Mouse (Mus musculus): ENCODE data around the gene Setdb2. TPM values are rescaled to one million over a fixed set of nuclear protein-coding genes. Genes with fewer than 3 reads are reported as not detected.

Gene Setdb2
- polyA plus RNA-seq, 1 experiment from 2014 or later, result 12.1 TPM

DNA sequence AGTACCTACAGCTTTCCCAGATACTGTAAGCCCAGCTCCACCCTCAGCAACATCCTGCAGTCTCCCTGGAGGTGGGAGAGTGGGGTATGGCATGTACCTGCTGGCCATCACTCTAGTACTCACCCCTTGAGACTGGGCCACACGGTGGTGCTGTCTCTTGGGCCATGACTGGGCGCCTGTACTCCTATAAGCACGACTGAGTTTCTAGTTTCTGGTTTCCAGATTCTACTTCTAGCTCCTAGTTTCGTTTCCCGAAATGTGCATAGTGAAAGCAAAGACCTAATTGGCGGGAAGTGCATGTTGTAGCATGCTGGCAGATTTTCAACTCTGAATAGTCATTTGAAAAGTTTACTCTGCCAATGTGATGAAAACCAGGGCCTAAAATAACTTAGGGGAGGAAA is 75.4 kb downstream of the Setdb2 start, which contains the start of gene Phf11d:
Gene Phf11d, minus strand, starts transcription at position 227 of the 401 bp plus-strand sequence.
- Histone ChIP-seq H3K27me3 (replicated peaks) (no peaks in the 10 kb centered on the region), H3K36me3 (no peaks in the 10 kb centered on the region), H3K4me1 (no peaks in the 10 kb centered on the region), H3K9me3 (peaks cover 1% of the 10 kb centered on the region; the same call in 1 of the 2 replicates), H3K4me2 (replicated peaks) (no peak within 1 kb of the TSS), H3K27ac (no peak within 1 kb of the TSS), H3K4me3 (no peak within 1 kb of the TSS), H3K9ac (no peak within 1 kb of the TSS)
- no peak for ATAC-seq (ENCODE audit: low FRiP score, low read depth)
- WGBS, result 86% methylated on average over 6 of the region's 6 CpGs

Other genes with a start within 250 kb of the Setdb2 start
- 98.8 and 100 TPM in 2 replicates for gene Rcbtb1, start 239.7 kb downstream of the Setdb2 start, polyA plus RNA-seq (2016; fragmentation: Nextera tagmentation; extraction: Ambion mirVana)
- gene Gm6904, start 180.7 kb downstream of the Setdb2 start, polyA plus RNA-seq (2016; fragmentation: Nextera tagmentation; extraction: Ambion mirVana), result not detected in 2 replicates
- gene Phf11a, start 143.4 kb downstream of the Setdb2 start, polyA plus RNA-seq (2016; fragmentation: Nextera tagmentation; extraction: Ambion mirVana), result not detected in 2 replicates
- gene Phf11b, start 99.5 kb downstream of the Setdb2 start, polyA plus RNA-seq (2016; fragmentation: Nextera tagmentation; extraction: Ambion mirVana), result 0.33 and 0.51 TPM in 2 replicates
- 0.31 and 0.55 TPM in 2 replicates for gene Phf11d, start 75.4 kb downstream of the Setdb2 start, polyA plus RNA-seq (2016; fragmentation: Nextera tagmentation; extraction: Ambion mirVana)
- 0.44 and 0.63 TPM in 2 replicates for gene Phf11c, start 45.5 kb downstream of the Setdb2 start, polyA plus RNA-seq (2016; fragmentation: Nextera tagmentation; extraction: Ambion mirVana)
- gene Cab39l, start 88 bp upstream of the Setdb2 start, polyA plus RNA-seq (2016; fragmentation: Nextera tagmentation; extraction: Ambion mirVana), result 26.9 and 30.6 TPM in 2 replicates
- 32.6 and 34.9 TPM in 2 replicates for gene Cdadc1, start 157.1 kb upstream of the Setdb2 start, polyA plus RNA-seq (2016; fragmentation: Nextera tagmentation; extraction: Ambion mirVana)
- gene Shisa2, start 184.4 kb upstream of the Setdb2 start, polyA plus RNA-seq (2016; fragmentation: Nextera tagmentation; extraction: Ambion mirVana), result 20.0 and 21.6 TPM in 2 replicates

All from neural tube, embryonic 12.5 days (tissue).